9 mouse cellular contexts compared by ENCODE assay signal in the genomic region with DNA sequence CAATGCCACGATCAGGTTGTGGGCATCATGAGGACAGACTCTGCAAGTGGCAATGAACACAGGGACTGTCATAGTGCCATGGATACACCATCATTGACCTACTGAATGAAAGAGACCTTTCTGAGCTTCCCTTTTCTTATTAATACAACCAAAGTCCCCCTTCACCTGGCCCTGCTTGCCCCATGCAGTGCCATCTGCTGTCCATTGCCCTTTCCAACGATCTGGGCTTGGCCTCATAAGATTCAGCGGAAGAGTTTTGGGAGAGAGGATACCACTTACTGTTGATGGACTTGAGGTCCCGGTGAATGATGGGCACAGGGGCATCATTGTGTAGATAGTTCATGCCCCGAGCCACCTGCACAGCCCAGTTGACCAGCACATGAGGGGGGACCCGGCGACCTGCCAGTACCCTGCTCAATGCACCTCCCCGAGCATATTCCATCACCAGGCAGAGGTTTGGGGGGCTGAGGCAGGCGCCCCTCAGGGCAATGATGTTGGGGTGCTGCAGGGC. TPM values are rescaled to one million over a fixed set of nuclear protein-coding genes. Genes with fewer than 3 reads are reported as not detected.
DNase-seq lines count a peak whose midpoint lies in the region; ATAC-seq lines count a peak whose summit lies in the region.
"Had no signal": no experiment of that assay in that cellular context is flagged by ENCODE, and none has a peak within 500 bp of the region (broad histone marks: within the 10 kb centered on the region; RNA-seq: fewer than 3 reads in every experiment).

No protein-coding gene starts in this region.

- H3K27me3 ChIP-seq in kidney, embryonic 14.5 days (ENCODE audit: control insufficient read depth, insufficient read depth, low read length): no peaks in the 10 kb centered on the region
- no peaks in the 10 kb centered on the region for H3K27me3 ChIP-seq in hindbrain, embryonic 13.5 days
- no peaks in the 10 kb centered on the region for H3K27me3 ChIP-seq in midbrain, embryonic 15.5 days (replicated peaks)

- peak overlapping the region; percentile 76 for H3K4me3 ChIP-seq in kidney, embryonic 14.5 days (ENCODE audit: low read length)
- peak overlapping the region; percentile 93 for H3K4me3 ChIP-seq in hindbrain, embryonic 13.5 days
- H3K4me3 ChIP-seq in midbrain, embryonic 15.5 days: peak overlapping the region; percentile 53

- peak overlapping the region; percentile 77; the same call in 1 of the 2 replicates for H3K9ac ChIP-seq in kidney, embryonic 14.5 days (ENCODE audit: low read depth, low read length)
- H3K9ac ChIP-seq in hindbrain, embryonic 13.5 days: peak overlapping the region; percentile 97
- H3K9ac ChIP-seq in midbrain, embryonic 15.5 days: peak overlapping the region; percentile 93

- WGBS in kidney, embryonic 14.5 days: 59% methylated on average over 9 of the region's 9 CpGs
- WGBS in hindbrain, embryonic 13.5 days: 60% methylated on average over 9 of the region's 9 CpGs
- 50% methylated on average over 9 of the region's 9 CpGs for WGBS in midbrain, embryonic 15.5 days

- H3K27ac ChIP-seq in kidney, embryonic 14.5 days (ENCODE audit: low read depth, low read length): no peak overlapping the region
- H3K27ac ChIP-seq in hindbrain, embryonic 13.5 days: peak overlapping the region; percentile 94; the same call in 1 of the 2 replicates
- H3K27ac ChIP-seq in midbrain, embryonic 15.5 days: peak overlapping the region; percentile 95; the same call in 1 of the 2 replicates

- H3K4me2 ChIP-seq in kidney, embryonic 14.5 days (replicated peaks; ENCODE audit: low read depth, low read length): peak overlapping the region; percentile 97
- H3K4me2 ChIP-seq in hindbrain, embryonic 13.5 days: peak overlapping the region; percentile 95
- H3K4me2 ChIP-seq in midbrain, embryonic 15.5 days: peak overlapping the region; percentile 98

- 0 out of 2 replicates have a peak, but pooled peaks have one; percentile 2 for ATAC-seq in kidney, embryonic 14.5 days (ENCODE audit: low FRiP score, low TSS enrichment)
- ATAC-seq in hindbrain, embryonic 13.5 days (ENCODE audit: low FRiP score): no peak
- ATAC-seq in midbrain, embryonic 15.5 days (replicated peaks): no peak

- no peak for DNase-seq in kidney, postnatal 14 days
- DNase-seq in cerebellum, adult 9-10 months: peak; percentile 71
- DNase-seq in frontal cortex, postnatal 14 days (ENCODE audit: low spot score in 2 of 2): no peak
- DNase-seq in T-cell, adult 2 months (ENCODE audit: low spot score): no peak
- no peak for DNase-seq in left cerebral cortex, adult 9 months (ENCODE audit: low spot score in 2 of 2)
- DNase-seq: lung, adult 18-20 months had no signal

- no peaks in the 10 kb centered on the region for H3K9me3 ChIP-seq in kidney, embryonic 14.5 days (ENCODE audit: control insufficient read depth, low read length)
- no peaks in the 10 kb centered on the region for H3K9me3 ChIP-seq in hindbrain, embryonic 13.5 days
- H3K9me3 ChIP-seq in midbrain, embryonic 15.5 days: no peaks in the 10 kb centered on the region

- H3K4me1 ChIP-seq in kidney, embryonic 14.5 days (ENCODE audit: control insufficient read depth, insufficient read depth, low read length): peaks cover 12% of the 10 kb centered on the region
- H3K4me1 ChIP-seq in hindbrain, embryonic 13.5 days (replicated peaks): peaks cover 57% of the 10 kb centered on the region
- H3K4me1 ChIP-seq in midbrain, embryonic 15.5 days: peaks cover 47% of the 10 kb centered on the region

- peaks cover 7% of the 10 kb centered on the region for H3K36me3 ChIP-seq in kidney, embryonic 14.5 days (ENCODE audit: control insufficient read depth, insufficient read depth, low read length)
- H3K36me3 ChIP-seq in hindbrain, embryonic 13.5 days: peaks cover 27% of the 10 kb centered on the region
- H3K36me3 ChIP-seq in midbrain, embryonic 15.5 days (replicated peaks): no peaks in the 10 kb centered on the region

RNA-seq across cellular contexts. Expression of a gene that starts 1.3 kb away (rescaled TPM):
- 7.7 and 9.4 TPM in 2 replicates for polyA plus RNA-seq in kidney, embryonic 14.5 days (2014; fragmentation: Nextera tagmentation; extraction: Ambion mirVana)
- polyA plus RNA-seq in hindbrain, embryonic 13.5 days (2015; fragmentation: Nextera tagmentation; extraction: Ambion mirVana): 13.0 and 13.2 TPM in 2 replicates
- 17.2 and 19.9 TPM in 2 replicates for polyA plus RNA-seq in midbrain, embryonic 15.5 days (2015; fragmentation: Nextera tagmentation; extraction: Ambion mirVana)

RNA-seq across cellular contexts. Expression of a gene that starts 16.0 kb away (rescaled TPM):
- polyA plus RNA-seq in kidney, embryonic 14.5 days (2014; fragmentation: Nextera tagmentation; extraction: Ambion mirVana): 4.2 and 4.3 TPM in 2 replicates
- 10.8 and 12.1 TPM in 2 replicates for polyA plus RNA-seq in hindbrain, embryonic 13.5 days (2015; fragmentation: Nextera tagmentation; extraction: Ambion mirVana)
- 17.0 and 18.3 TPM in 2 replicates for polyA plus RNA-seq in midbrain, embryonic 15.5 days (2015; fragmentation: Nextera tagmentation; extraction: Ambion mirVana)

RNA-seq across cellular contexts. Expression of a gene that starts 19.4 kb away (rescaled TPM):
- 0.20 TPM in 1 of 2 replicates, not detected in the other for polyA plus RNA-seq in kidney, embryonic 14.5 days (2014; fragmentation: Nextera tagmentation; extraction: Ambion mirVana)
- 50.2 and 52.0 TPM in 2 replicates for polyA plus RNA-seq in hindbrain, embryonic 13.5 days (2015; fragmentation: Nextera tagmentation; extraction: Ambion mirVana)
- polyA plus RNA-seq in midbrain, embryonic 15.5 days (2015; fragmentation: Nextera tagmentation; extraction: Ambion mirVana): 71.9 and 74.4 TPM in 2 replicates

RNA-seq across cellular contexts. Expression of a gene that starts 58.1 kb away (rescaled TPM):
- polyA plus RNA-seq in kidney, embryonic 14.5 days (2014; fragmentation: Nextera tagmentation; extraction: Ambion mirVana): 26.7 and 41.5 TPM in 2 replicates
- 125 and 134 TPM in 2 replicates for polyA plus RNA-seq in hindbrain, embryonic 13.5 days (2015; fragmentation: Nextera tagmentation; extraction: Ambion mirVana)
- 125 and 128 TPM in 2 replicates for polyA plus RNA-seq in midbrain, embryonic 15.5 days (2015; fragmentation: Nextera tagmentation; extraction: Ambion mirVana)

Comparison
In these comparisons a context has a peak if more than half of its experiments do, and no peak if none do; other contexts are left out.
1. RNA of a gene that starts 19.4 kb away (polyA plus RNA-seq): 71.9 to 74.4 TPM in midbrain, embryonic 15.5 days and 50.2 to 52.0 TPM in hindbrain, embryonic 13.5 days; 0.20 TPM in kidney, embryonic 14.5 days; every median in the first group is over 10 times any median in the second.
2. Peak in every context shown above with its lines, with median percentiles within 50 percentile points of each other: H3K4me2 ChIP-seq, H3K4me3 ChIP-seq and H3K9ac ChIP-seq.